Mouse (Mus musculus): Measurements from ENCODE around the gene Gm43638. TPM values are rescaled to one million over a fixed set of nuclear protein-coding genes. Genes with fewer than 3 reads are reported as not detected.
"Not testable (repeated sequence)": the region's sequence is repeated elsewhere in the genome, so short reads cannot be mapped to it uniquely, and the experiment has no call there.

The Gm43638 gene
- polyA plus RNA-seq, 1 experiment, result not detected

DNA sequence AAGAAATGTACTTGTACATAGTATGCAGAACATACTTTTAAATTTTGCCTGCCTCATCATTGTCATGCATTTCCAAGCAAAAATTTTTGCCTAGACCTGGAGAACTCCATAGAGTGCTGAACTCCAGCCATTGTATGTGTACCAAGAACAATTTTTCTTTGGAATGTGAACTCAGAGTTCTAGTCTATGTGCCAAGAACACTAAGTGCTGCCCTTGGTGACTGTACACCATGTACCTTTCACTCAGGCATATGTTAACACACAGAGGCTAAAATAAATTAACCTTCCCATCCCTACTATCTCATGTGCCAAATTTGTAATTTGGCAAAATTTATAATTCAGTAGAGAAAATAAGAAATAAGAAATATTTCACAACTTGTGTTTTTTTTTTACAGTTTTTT is 12.3 kb upstream of the Gm43638 start:
- Histone ChIP-seq H3K4me3 (ENCODE audit: control insufficient read depth, insufficient read depth, low read length) (no peak overlapping the region), H3K27ac (ENCODE audit: control insufficient read depth, insufficient read depth, low read length) (no peak overlapping the region), H3K36me3 (ENCODE audit: control insufficient read depth, insufficient read depth, low read length) (no peaks in the 10 kb centered on the region), H3K27me3 (ENCODE audit: control insufficient read depth, insufficient read depth, low read length) (no peaks in the 10 kb centered on the region), H3K4me1 (replicated peaks; ENCODE audit: control insufficient read depth, insufficient read depth, low read length) (no peaks in the 10 kb centered on the region)
- DNase-seq, result no peak
- TF ChIP-seq CTCF (IDR thresholded peaks at IDR 0.05; ENCODE audit: borderline replicate concordance, control insufficient read depth, extremely low read depth, insufficient read depth, low read length, poor library complexity) (no peak), POLR2A (IDR thresholded peaks at IDR 0.05; ENCODE audit: control insufficient read depth, extremely low read depth, insufficient read depth, low read length, poor library complexity) (no peak)

DNA sequence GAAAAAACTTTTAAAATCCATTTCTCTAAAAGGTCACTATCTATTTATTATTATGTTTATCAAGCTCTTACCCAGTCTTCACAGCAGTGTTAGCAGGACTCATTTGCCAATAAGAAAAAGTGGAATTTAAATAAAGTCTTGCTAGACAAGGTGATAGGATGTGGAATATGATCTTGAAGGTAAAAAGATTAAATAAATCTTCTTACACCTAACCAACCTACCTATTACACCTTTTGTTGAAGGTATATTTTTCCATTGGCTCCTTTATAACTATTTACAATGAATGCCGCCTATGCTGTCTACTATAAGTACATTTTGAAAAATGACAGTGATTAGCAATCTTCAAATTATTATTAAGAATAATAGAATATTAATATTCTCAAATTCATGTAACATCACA is 4.2 kb upstream of the Gm43638 start, which contains the start of gene Ugt2a1:
Ugt2a1 (minus strand) TSS at position 101 of the 400 bp plus-strand sequence.
- no peaks in the 10 kb centered on the region for H3K4me1 ChIP-seq (replicated peaks; ENCODE audit: control insufficient read depth, insufficient read depth, low read length)

GRCm38 (mm10) chr5:87482160-87482559 is 4.4 kb downstream of the Gm43638 start, which contains the start of gene Ugt2a2:
TSS of gene Ugt2a2 (minus strand) at chr5:87482260.
- H3K27me3 ChIP-seq (ENCODE audit: control insufficient read depth, insufficient read depth, low read length), result no peaks in the 10 kb centered on the region
- H3K27ac ChIP-seq (ENCODE audit: control insufficient read depth, insufficient read depth, low read length), result no peak within 1 kb of the TSS
- no peak for DNase-seq
- no peaks in the 10 kb centered on the region for H3K36me3 ChIP-seq (ENCODE audit: control insufficient read depth, insufficient read depth, low read length)
- TF ChIP-seq CTCF (IDR thresholded peaks at IDR 0.05; ENCODE audit: borderline replicate concordance, control insufficient read depth, extremely low read depth, insufficient read depth, low read length, poor library complexity) (no peak), POLR2A (IDR thresholded peaks at IDR 0.05; ENCODE audit: control insufficient read depth, extremely low read depth, insufficient read depth, low read length, poor library complexity) (no peak)
- 86% methylated on average over 5 of the region's 5 CpGs for WGBS
- no peak within 1 kb of the TSS for H3K4me3 ChIP-seq (ENCODE audit: control insufficient read depth, insufficient read depth, low read length)
- H3K4me1 ChIP-seq (replicated peaks; ENCODE audit: control insufficient read depth, insufficient read depth, low read length), result no peaks in the 10 kb centered on the region

More for the DNA sequence above, 4.2 kb upstream of the Gm43638 start, which contains the start of gene Ugt2a1:
- Histone ChIP-seq H3K27me3 (ENCODE audit: control insufficient read depth, insufficient read depth, low read length) (no peaks in the 10 kb centered on the region), H3K36me3 (ENCODE audit: control insufficient read depth, insufficient read depth, low read length) (no peaks in the 10 kb centered on the region), H3K4me3 (ENCODE audit: control insufficient read depth, insufficient read depth, low read length) (no peak within 1 kb of the TSS), H3K27ac (ENCODE audit: control insufficient read depth, insufficient read depth, low read length) (no peak within 1 kb of the TSS)
- 92% methylated on average over 1 of the region's 1 CpGs for WGBS
- TF ChIP-seq CTCF (IDR thresholded peaks at IDR 0.05; ENCODE audit: borderline replicate concordance, control insufficient read depth, extremely low read depth, insufficient read depth, low read length, poor library complexity) (no peak), POLR2A (IDR thresholded peaks at IDR 0.05; ENCODE audit: control insufficient read depth, extremely low read depth, insufficient read depth, low read length, poor library complexity) (no peak)
- DNase-seq, result no peak

DNA sequence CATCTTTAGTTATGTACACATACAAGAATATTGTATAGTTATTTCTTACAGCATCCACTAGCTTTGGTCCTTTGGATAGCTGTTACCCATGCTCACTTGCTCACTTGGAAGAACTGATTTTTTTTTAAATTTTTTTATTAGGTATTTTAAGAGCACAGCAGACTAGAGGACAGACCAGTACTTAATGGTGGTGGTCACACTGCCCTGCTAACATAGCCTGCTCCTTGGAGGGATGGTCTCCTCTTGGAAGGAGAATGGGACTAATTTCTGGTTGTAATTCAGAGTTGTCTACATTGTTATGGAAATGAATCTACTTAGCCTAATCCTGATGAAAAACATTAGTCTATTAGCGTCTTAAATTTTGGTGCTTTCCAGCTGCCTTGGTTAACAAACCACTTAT is 27.8 kb downstream of the Gm43638 start:
- 68% methylated on average over 1 of the region's 1 CpGs for WGBS
- no peak for TF ChIP-seq CTCF (IDR thresholded peaks at IDR 0.05; ENCODE audit: borderline replicate concordance, control insufficient read depth, extremely low read depth, insufficient read depth, low read length, poor library complexity)
- TF ChIP-seq POLR2A (IDR thresholded peaks at IDR 0.05; ENCODE audit: control insufficient read depth, extremely low read depth, insufficient read depth, low read length, poor library complexity), result no peak

DNA sequence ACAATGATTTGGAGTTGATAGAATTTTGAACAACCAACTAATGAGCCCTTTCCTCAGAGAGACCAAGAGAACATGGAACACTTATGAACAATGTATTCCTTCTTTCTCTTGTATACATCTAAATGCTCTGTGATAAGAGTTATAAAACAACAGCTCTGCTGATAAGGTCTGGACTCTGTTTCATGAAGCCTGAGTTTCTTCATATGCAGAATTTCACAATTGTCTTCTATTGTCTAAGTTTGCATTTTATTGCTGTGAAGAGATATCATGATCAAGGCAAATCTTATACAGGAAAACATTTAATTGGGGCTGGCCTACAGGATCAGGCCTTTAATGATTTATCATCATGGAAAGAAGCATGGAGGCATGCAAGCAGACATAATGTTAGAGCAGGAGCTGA is 28.9 kb downstream of the Gm43638 start:
- H3K4me1 ChIP-seq (replicated peaks; ENCODE audit: control insufficient read depth, insufficient read depth, low read length), result no peaks in the 10 kb centered on the region
- no peak overlapping the region for H3K27ac ChIP-seq (ENCODE audit: control insufficient read depth, insufficient read depth, low read length)
- DNase-seq, result no peak
- no peaks in the 10 kb centered on the region for H3K27me3 ChIP-seq (ENCODE audit: control insufficient read depth, insufficient read depth, low read length)
- H3K36me3 ChIP-seq (ENCODE audit: control insufficient read depth, insufficient read depth, low read length), result no peaks in the 10 kb centered on the region
- TF ChIP-seq CTCF (IDR thresholded peaks at IDR 0.05; ENCODE audit: borderline replicate concordance, control insufficient read depth, extremely low read depth, insufficient read depth, low read length, poor library complexity) (no peak), POLR2A (IDR thresholded peaks at IDR 0.05; ENCODE audit: control insufficient read depth, extremely low read depth, insufficient read depth, low read length, poor library complexity) (no peak)
- H3K4me3 ChIP-seq (ENCODE audit: control insufficient read depth, insufficient read depth, low read length), result no peak overlapping the region

More for the DNA sequence above, 27.8 kb downstream of the Gm43638 start:
- H3K36me3 ChIP-seq (ENCODE audit: control insufficient read depth, insufficient read depth, low read length), result no peaks in the 10 kb centered on the region
- no peaks in the 10 kb centered on the region for H3K27me3 ChIP-seq (ENCODE audit: control insufficient read depth, insufficient read depth, low read length)
- no peaks in the 10 kb centered on the region for H3K4me1 ChIP-seq (replicated peaks; ENCODE audit: control insufficient read depth, insufficient read depth, low read length)
- no peak for DNase-seq
- H3K4me3 ChIP-seq (ENCODE audit: control insufficient read depth, insufficient read depth, low read length), result no peak overlapping the region
- no peak overlapping the region for H3K27ac ChIP-seq (ENCODE audit: control insufficient read depth, insufficient read depth, low read length)

DNA sequence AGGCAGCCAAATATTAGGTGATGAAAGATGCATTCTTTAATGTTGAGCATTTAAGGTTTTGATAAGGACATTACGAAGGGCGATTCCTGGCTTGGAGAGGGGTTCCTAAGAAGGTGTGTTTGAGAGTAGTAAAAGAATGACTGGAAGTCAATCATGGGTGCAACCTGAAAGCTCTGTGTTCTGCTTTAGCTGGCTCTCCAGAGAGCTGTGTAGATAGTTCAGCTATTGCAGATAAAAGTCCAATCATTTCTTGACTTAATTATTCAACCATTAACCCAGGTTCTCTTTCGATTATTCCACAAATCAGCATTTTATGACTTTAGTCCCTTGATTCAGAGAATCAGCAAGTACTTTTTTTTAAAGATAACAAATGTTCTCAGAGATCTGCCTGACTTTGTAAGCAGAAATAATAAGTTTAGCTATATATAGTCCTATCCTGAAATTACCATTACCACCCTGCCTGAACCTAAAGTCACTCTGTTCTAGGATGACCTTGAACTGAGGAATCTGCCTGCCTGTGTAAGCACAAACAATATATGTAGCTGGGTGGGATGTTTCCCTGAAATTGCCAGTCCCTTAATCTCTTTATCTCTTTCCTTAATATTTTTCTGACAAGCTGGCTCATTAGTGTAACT is 30.3 kb downstream of the Gm43638 start:
- TF ChIP-seq POLR2A (IDR thresholded peaks at IDR 0.05; ENCODE audit: control insufficient read depth, extremely low read depth, insufficient read depth, low read length, poor library complexity) (no peak), CTCF (IDR thresholded peaks at IDR 0.05; ENCODE audit: borderline replicate concordance, control insufficient read depth, extremely low read depth, insufficient read depth, low read length, poor library complexity) (no peak)
- H3K4me3 ChIP-seq (ENCODE audit: control insufficient read depth, insufficient read depth, low read length), result no peak overlapping the region
- no peak for DNase-seq
- no peaks in the 10 kb centered on the region for H3K27me3 ChIP-seq (ENCODE audit: control insufficient read depth, insufficient read depth, low read length)
- WGBS, result 96% methylated on average over 3 of the region's 3 CpGs
- H3K4me1 ChIP-seq (replicated peaks; ENCODE audit: control insufficient read depth, insufficient read depth, low read length), result no peaks in the 10 kb centered on the region
- no peaks in the 10 kb centered on the region for H3K36me3 ChIP-seq (ENCODE audit: control insufficient read depth, insufficient read depth, low read length)
- H3K27ac ChIP-seq (ENCODE audit: control insufficient read depth, insufficient read depth, low read length), result no peak overlapping the region

- Histone ChIP-seq H3K27me3 (ENCODE audit: control insufficient read depth, insufficient read depth, low read length) (no peaks in the 10 kb centered on the region), H3K36me3 (ENCODE audit: control insufficient read depth, insufficient read depth, low read length) (no peaks in the 10 kb centered on the region), H3K4me3 (ENCODE audit: control insufficient read depth, insufficient read depth, low read length) (no peak overlapping the region), H3K4me1 (replicated peaks; ENCODE audit: control insufficient read depth, insufficient read depth, low read length) (no peaks in the 10 kb centered on the region), H3K27ac (ENCODE audit: control insufficient read depth, insufficient read depth, low read length) (no peak overlapping the region)
- no peak for DNase-seq
- TF ChIP-seq CTCF (IDR thresholded peaks at IDR 0.05; ENCODE audit: borderline replicate concordance, control insufficient read depth, extremely low read depth, insufficient read depth, low read length, poor library complexity) (no peak), POLR2A (IDR thresholded peaks at IDR 0.05; ENCODE audit: control insufficient read depth, extremely low read depth, insufficient read depth, low read length, poor library complexity) (no peak)
Measured at GRCm38 (mm10) chr5:87455519-87455918, 31.1 kb downstream of the Gm43638 start.

- not testable (repeated sequence) for H3K4me3 ChIP-seq (ENCODE audit: control insufficient read depth, insufficient read depth, low read length); H3K27me3 ChIP-seq (ENCODE audit: control insufficient read depth, insufficient read depth, low read length); DNase-seq; H3K36me3 ChIP-seq (ENCODE audit: control insufficient read depth, insufficient read depth, low read length); H3K27ac ChIP-seq (ENCODE audit: control insufficient read depth, insufficient read depth, low read length); H3K4me1 ChIP-seq (replicated peaks; ENCODE audit: control insufficient read depth, insufficient read depth, low read length)
- WGBS, result 92% methylated on average over 4 of the region's 5 CpGs
Measured at GRCm38 (mm10) chr5:87452514-87452913, 34.1 kb downstream of the Gm43638 start.
